Mouse (Mus musculus): ENCODE data around the gene Rnf4.

DNA sequence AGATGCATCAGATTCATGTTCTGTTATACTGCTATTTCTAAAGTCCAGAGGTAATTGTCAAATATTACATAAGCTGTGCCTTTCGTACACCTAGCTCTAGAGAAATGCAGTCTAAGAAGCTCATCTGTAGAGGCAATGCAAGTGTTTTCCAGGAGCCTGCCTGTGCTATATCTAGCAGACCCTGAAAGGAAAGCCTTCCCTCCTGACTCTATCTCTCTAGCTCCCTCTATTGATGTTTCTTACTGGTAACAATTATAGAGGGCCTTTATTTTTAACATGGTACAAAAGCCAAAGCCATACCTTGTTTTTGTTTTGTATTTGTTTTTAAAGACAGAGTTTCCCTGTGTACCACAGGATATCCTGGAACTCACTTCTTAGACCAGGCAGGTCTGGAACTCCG, 61.8 kb downstream of the Rnf4 start:
- no peak for TF ChIP-seq CTCF (IDR thresholded peaks at IDR 0.05; ENCODE audit: borderline replicate concordance, insufficient read depth, low read length)
- no peak for TF ChIP-seq POLR2A (IDR thresholded peaks at IDR 0.05; ENCODE audit: low read depth, low read length)
